8 mouse cellular contexts compared by ENCODE assay signal in genomic region chr4:41124180-41124951, GRCm38 (mm10). TPM values are rescaled to one million over a fixed set of nuclear protein-coding genes. Genes with fewer than 3 reads are reported as not detected.
DNase-seq lines count a peak whose midpoint lies in the region; ATAC-seq and TF ChIP-seq lines count a peak whose summit lies in the region.

Gene Nol6 (minus strand): TSS chr4:41124455.

- no peak for TF ChIP-seq EP300 in CH12.LX (IDR thresholded peaks at IDR 0.05; ENCODE audit: low read length)

- TF ChIP-seq RAD21 in CH12.LX (IDR thresholded peaks at IDR 0.05; ENCODE audit: low read depth, low read length): no peak

- H3K4me3 ChIP-seq in CH12.LX (replicated peaks in 1 of 3; ENCODE audit: low read depth in 2 of 3, low read length in 2 of 3, poor library complexity in 1 of 3): peak within 1 kb of the TSS; percentile 74 to 98 (median 79)
- H3K4me3 ChIP-seq in forebrain, embryonic 11.5 days (ENCODE audit: low read depth, low read length): peak within 1 kb of the TSS; percentile 63
- H3K4me3 ChIP-seq in heart, embryonic 16.5 days (ENCODE audit: low read length): peak within 1 kb of the TSS; percentile 76
- peak within 1 kb of the TSS; percentile 73 for H3K4me3 ChIP-seq in liver, embryonic 15.5 days (replicated peaks)
- peak within 1 kb of the TSS; percentile 56 for H3K4me3 ChIP-seq in neural tube, embryonic 12.5 days

- ATAC-seq in forebrain, embryonic 11.5 days (replicated peaks; ENCODE audit: low FRiP score): peak; percentile 100
- ATAC-seq in heart, embryonic 16.5 days (replicated peaks; ENCODE audit: extremely low read depth, insufficient read depth, low FRiP score): peak; percentile 100
- peak; percentile 99 for ATAC-seq in liver, embryonic 15.5 days (ENCODE audit: insufficient read depth)
- peak; percentile 100 for ATAC-seq in neural tube, embryonic 12.5 days (ENCODE audit: low FRiP score, low read depth)

- H3K27me3 ChIP-seq in CH12.LX (replicated peaks): no peaks in the 10 kb centered on the region
- H3K27me3 ChIP-seq in forebrain, embryonic 11.5 days (ENCODE audit: control insufficient read depth, insufficient read depth, low read length): no peaks in the 10 kb centered on the region
- H3K27me3 ChIP-seq in heart, embryonic 16.5 days (ENCODE audit: control insufficient read depth, insufficient read depth, low read length): no peaks in the 10 kb centered on the region
- H3K27me3 ChIP-seq in liver, embryonic 15.5 days: 0 out of 2 replicates have a peak, but pooled peaks cover 3% of the 10 kb centered on the region
- H3K27me3 ChIP-seq in neural tube, embryonic 12.5 days (replicated peaks): no peaks in the 10 kb centered on the region

- peak; percentile 100 for DNase-seq in CH12.LX (ENCODE audit: extremely low read depth)
- peak; percentile 100 for DNase-seq in c-Kit-positive CD71-positive TER-119-negative erythroid progenitor cells, embryonic 14.5 days (ENCODE audit: low read depth)
- peak; percentile 97 for DNase-seq in forebrain, embryonic 11.5 days (ENCODE audit: low spot score)
- DNase-seq in kidney, postnatal 36 days: peak; percentile 98 to 100
- DNase-seq in telencephalon, adult 2 months (ENCODE audit: low read depth, low spot score): peak; percentile 100

- dilution Hi-C loops in CH12.LX (cut with MboI; ENCODE audit: extremely low pct_ligation_motif_present, extremely low pct_unique_long_range_greater_than_20kb, low sequenced_read_pairs): no loop called here

- H3K4me2 ChIP-seq in CH12.LX (ENCODE audit: insufficient read depth, low read depth, poor library complexity, severe bottlenecking): peak within 1 kb of the TSS; percentile 78
- peak within 1 kb of the TSS; percentile 75 for H3K4me2 ChIP-seq in forebrain, embryonic 11.5 days (ENCODE audit: low read depth, low read length, severe bottlenecking)
- H3K4me2 ChIP-seq in heart, embryonic 16.5 days (ENCODE audit: low read depth, low read length): peak within 1 kb of the TSS; percentile 94
- H3K4me2 ChIP-seq in liver, embryonic 15.5 days: peak within 1 kb of the TSS; percentile 89
- H3K4me2 ChIP-seq in neural tube, embryonic 12.5 days (replicated peaks): peak within 1 kb of the TSS; percentile 87

- H3K27ac ChIP-seq in CH12.LX (ENCODE audit: insufficient read depth, low read depth): no peak within 1 kb of the TSS; the same call in 1 of the 2 replicates
- H3K27ac ChIP-seq in forebrain, embryonic 11.5 days (ENCODE audit: low read depth, low read length): no peak within 1 kb of the TSS
- no peak within 1 kb of the TSS for H3K27ac ChIP-seq in heart, embryonic 16.5 days (ENCODE audit: low read length)
- peak within 1 kb of the TSS; percentile 61; the same call in 1 of the 2 replicates for H3K27ac ChIP-seq in liver, embryonic 15.5 days (replicated peaks)
- H3K27ac ChIP-seq in neural tube, embryonic 12.5 days: no peak within 1 kb of the TSS

- peaks cover 5 to 7% of the 10 kb centered on the region in 2 experiments; a peak in 3 of 4 replicates for H3K4me1 ChIP-seq in CH12.LX (ENCODE audit: control insufficient read depth in 1 of 2, insufficient read depth in 2 of 2)
- peaks cover 2% of the 10 kb centered on the region; the same call in 1 of the 2 replicates for H3K4me1 ChIP-seq in forebrain, embryonic 11.5 days (replicated peaks; ENCODE audit: control insufficient read depth, insufficient read depth, low read length)
- H3K4me1 ChIP-seq in heart, embryonic 16.5 days (ENCODE audit: control insufficient read depth, insufficient read depth, low read length): peaks cover 9% of the 10 kb centered on the region
- H3K4me1 ChIP-seq in liver, embryonic 15.5 days (replicated peaks): peaks cover 14% of the 10 kb centered on the region
- H3K4me1 ChIP-seq in neural tube, embryonic 12.5 days: peaks cover 6% of the 10 kb centered on the region

- 2% methylated on average over 29 of the region's 29 CpGs for WGBS in forebrain, embryonic 11.5 days
- WGBS in heart, embryonic 16.5 days: 2% methylated on average over 29 of the region's 29 CpGs
- under 1% methylated on average over 29 of the region's 29 CpGs for WGBS in liver, embryonic 15.5 days (ENCODE audit: insufficient replicate concordance)
- WGBS in neural tube, embryonic 12.5 days: 4% methylated on average over 29 of the region's 29 CpGs

- peaks cover 33 to 40% of the 10 kb centered on the region in 2 experiments for H3K36me3 ChIP-seq in CH12.LX (replicated peaks in 1 of 2; ENCODE audit: control insufficient read depth in 1 of 2, insufficient read depth in 1 of 2, low read length in 1 of 2)
- H3K36me3 ChIP-seq in forebrain, embryonic 11.5 days (ENCODE audit: control insufficient read depth, insufficient read depth, low read length): peaks cover 5% of the 10 kb centered on the region; the same call in 1 of the 2 replicates
- peaks cover 5% of the 10 kb centered on the region; the same call in 1 of the 2 replicates for H3K36me3 ChIP-seq in heart, embryonic 16.5 days (ENCODE audit: control insufficient read depth, insufficient read depth)
- H3K36me3 ChIP-seq in liver, embryonic 15.5 days (replicated peaks): peaks cover 29% of the 10 kb centered on the region
- H3K36me3 ChIP-seq in neural tube, embryonic 12.5 days: peaks cover 31% of the 10 kb centered on the region

- in situ Hi-C loops in CH12.LX (cut with MboI; ENCODE audit: low pct_ligation_motif_present, low pct_unique_long_range_greater_than_20kb, low sequenced_read_pairs): loop anchor here (5.0 kb wide), 1 partner anchor 352 kb away; no protein-coding TSS in a partner anchor

- peaks cover 17% of the 10 kb centered on the region for H3K79me2 ChIP-seq in CH12.LX (replicated peaks; ENCODE audit: control insufficient read depth, extremely low read depth, insufficient read depth, poor library complexity, severe bottlenecking)

- peak within 1 kb of the TSS; percentile 91 for H3K9ac ChIP-seq in CH12.LX (ENCODE audit: insufficient read depth, low read depth)
- H3K9ac ChIP-seq in forebrain, embryonic 11.5 days (ENCODE audit: low read length): peak within 1 kb of the TSS; percentile 57
- peak within 1 kb of the TSS; percentile 72 for H3K9ac ChIP-seq in heart, embryonic 16.5 days (ENCODE audit: low read length)
- peak within 1 kb of the TSS; percentile 54 for H3K9ac ChIP-seq in liver, embryonic 15.5 days
- peak within 1 kb of the TSS; percentile 62 for H3K9ac ChIP-seq in neural tube, embryonic 12.5 days

- no peaks in the 10 kb centered on the region for H3K9me3 ChIP-seq in CH12.LX (replicated peaks; ENCODE audit: low read length)
- no peaks in the 10 kb centered on the region for H3K9me3 ChIP-seq in forebrain, embryonic 11.5 days (ENCODE audit: control insufficient read depth, low read length)
- no peaks in the 10 kb centered on the region for H3K9me3 ChIP-seq in heart, embryonic 16.5 days (replicated peaks; ENCODE audit: control insufficient read depth, low read length)
- H3K9me3 ChIP-seq in liver, embryonic 15.5 days (replicated peaks): no peaks in the 10 kb centered on the region
- H3K9me3 ChIP-seq in neural tube, embryonic 12.5 days: no peaks in the 10 kb centered on the region

- peak; percentile 79 for TF ChIP-seq POLR2A in CH12.LX (IDR thresholded peaks at IDR 0.05; ENCODE audit: low read depth, low read length)

- no peak for TF ChIP-seq CTCF in CH12.LX (conservative IDR thresholded peaks at IDR 0.05 in 1 of 2, IDR thresholded peaks at IDR 0.05 in 1 of 2; ENCODE audit: low read depth in 2 of 2, low read length in 2 of 2)

TF ChIP-seq in CH12.LX, 34 proteins besides CTCF, POLR2A, EP300 and RAD21 (continues in another document):
- TF ChIP-seq KAT2A (IDR thresholded peaks at IDR 0.05; ENCODE audit: insufficient replicate concordance, low read length): peak; percentile 89; the same call in 1 of the 2 replicates
- TF ChIP-seq GABPA (IDR thresholded peaks at IDR 0.05; ENCODE audit: insufficient replicate concordance, low read depth, low read length): no peak; the same call in 1 of the 2 replicates
- TF ChIP-seq HCFC1 (IDR thresholded peaks at IDR 0.05; ENCODE audit: low read depth, low read length): peak; percentile 92
- TF ChIP-seq MAX (IDR thresholded peaks at IDR 0.05; ENCODE audit: low read length): peak; percentile 97
- no peak for TF ChIP-seq ETS1 (conservative IDR thresholded peaks at IDR 0.05; ENCODE audit: low read depth, low read length)
- TF ChIP-seq ZNF384 (IDR thresholded peaks at IDR 0.05; ENCODE audit: low read depth, low read length): no peak
- peak; percentile 74; the same call in 1 of the 2 replicates for TF ChIP-seq ZMIZ1 (IDR thresholded peaks at IDR 0.05; ENCODE audit: low read depth, low read length)
- TF ChIP-seq UBTF (IDR thresholded peaks at IDR 0.05; ENCODE audit: low read depth, low read length): no peak
- peak; percentile 99 for TF ChIP-seq SIN3A (IDR thresholded peaks at IDR 0.05; ENCODE audit: low read length)
- TF ChIP-seq MAFK (IDR thresholded peaks at IDR 0.05; ENCODE audit: insufficient replicate concordance, low read length): no peak
- no peak for TF ChIP-seq PAX5 (IDR thresholded peaks at IDR 0.05; ENCODE audit: low read length)
- TF ChIP-seq POLR2AphosphoS2 (IDR thresholded peaks at IDR 0.05; ENCODE audit: low read depth, low read length): 0 out of 2 replicates have a peak, but pooled peaks have one; percentile 33
- TF ChIP-seq USF1 (IDR thresholded peaks at IDR 0.05; ENCODE audit: low read depth, low read length): peak; percentile 72
- no peak for TF ChIP-seq RCOR1 (conservative IDR thresholded peaks at IDR 0.05; ENCODE audit: low read depth, low read length)
- TF ChIP-seq CHD2 (IDR thresholded peaks at IDR 0.05; ENCODE audit: low read length): peak; percentile 94
- TF ChIP-seq MEF2A (IDR thresholded peaks at IDR 0.05; ENCODE audit: borderline replicate concordance, low read depth, low read length): 0 out of 2 replicates have a peak, but pooled peaks have one; percentile 50
- TF ChIP-seq TBP (conservative IDR thresholded peaks at IDR 0.05; ENCODE audit: low read depth, low read length): 0 out of 2 replicates have a peak, but pooled peaks have one; percentile 34
- TF ChIP-seq JUND (conservative IDR thresholded peaks at IDR 0.05; ENCODE audit: low read depth, low read length): no peak
- peak; percentile 100 for TF ChIP-seq MXI1 (IDR thresholded peaks at IDR 0.05; ENCODE audit: low read depth, low read length)
- TF ChIP-seq TCF12 (IDR thresholded peaks at IDR 0.05; ENCODE audit: low read depth, low read length): peak; percentile 72
- peak; percentile 50; the same call in 1 of the 2 replicates for TF ChIP-seq MAZ (IDR thresholded peaks at IDR 0.05; ENCODE audit: low read depth, low read length)

RNA-seq across cellular contexts. Expression of gene Nol6, which starts in this region (rescaled TPM):
- 30.0 and 38.1 TPM in 2 replicates for total RNA-seq in CH12.LX (2012; rRNA removed)
- 22.0 and 24.7 TPM in 2 replicates for total RNA-seq in CH12.LX (2014; rRNA removed)
- polyA plus RNA-seq in CH12.LX (2012; ENCODE audit: insufficient read length, low read depth): 79.3 and 81.5 TPM in 2 replicates
- polyA plus RNA-seq in forebrain, embryonic 11.5 days (2014; fragmentation: Nextera tagmentation; extraction: Ambion mirVana): 30.9 and 31.6 TPM in 2 replicates
- polyA plus RNA-seq in heart, embryonic 16.5 days (2015; fragmentation: Nextera tagmentation; extraction: Ambion mirVana): 15.2 and 15.6 TPM in 2 replicates
- 9.2 and 9.7 TPM in 2 replicates for polyA plus RNA-seq in liver, embryonic 15.5 days (2015; fragmentation: Nextera tagmentation; extraction: Ambion mirVana)
- 26.5 and 27.1 TPM in 2 replicates for polyA plus RNA-seq in neural tube, embryonic 12.5 days (2016; fragmentation: Nextera tagmentation; extraction: Ambion mirVana)
